ENCODE assay signal across 9 mouse cellular contexts in the genomic region with DNA sequence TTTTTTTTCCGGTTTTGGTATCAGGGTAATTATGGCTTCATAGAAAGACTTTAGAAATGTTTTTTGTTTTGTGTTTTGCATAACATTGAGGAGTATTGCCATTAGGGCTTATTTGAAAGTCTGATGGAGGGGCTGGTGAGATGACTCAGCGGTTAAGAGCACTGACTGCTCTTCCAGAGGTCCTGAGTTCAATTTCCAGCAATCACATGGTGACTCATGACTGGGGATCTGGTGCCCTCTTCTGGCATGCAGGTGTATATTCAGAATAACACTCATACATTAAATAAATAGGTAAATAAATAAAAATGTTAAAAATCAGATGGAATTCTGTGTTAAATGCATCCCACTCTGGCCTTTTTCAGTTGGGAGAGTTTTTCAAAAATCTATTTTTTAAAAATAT. TPM values are rescaled to one million over a fixed set of nuclear protein-coding genes. Genes with fewer than 3 reads are reported as not detected.
DNase-seq lines count a peak whose midpoint lies in the region; ATAC-seq lines count a peak whose summit lies in the region.
"Had no signal": no experiment of that assay in that cellular context is flagged by ENCODE, and none has a peak within 500 bp of the region (broad histone marks: within the 10 kb centered on the region; RNA-seq: fewer than 3 reads in every experiment).

No protein-coding gene starts in this region.

- WGBS in heart, embryonic 11.5 days (ENCODE audit: insufficient replicate concordance), result 66% methylated on average over 2 of the region's 2 CpGs

- DNase-seq in heart, postnatal 14 days, result peak; percentile 11 to 32
- DNase-seq in A20 (ENCODE audit: low read depth, low spot score) (peak; percentile 40), MEL-GATA-1-ER (ENCODE audit: extremely low read depth, low read depth) (peak; percentile 23)
- peak; percentile 5 to 15 for DNase-seq in kidney, postnatal 4 days
- no peak for DNase-seq in layer of hippocampus, postnatal 25 days (ENCODE audit: extremely low spot score in 1 of 2, low spot score in 1 of 2)
- DNase-seq in ovary, postnatal 36 days (ENCODE audit: low spot score), result no peak
- DNase-seq in gastrocnemius, postnatal 36 days, result no peak

- H3K9ac ChIP-seq in heart, embryonic 11.5 days (ENCODE audit: low read depth, low read length), result no peak overlapping the region

- no peaks in the 10 kb centered on the region for H3K36me3 ChIP-seq in heart, embryonic 11.5 days (ENCODE audit: control insufficient read depth, insufficient read depth, low read length)

- H3K4me2 ChIP-seq in heart, embryonic 11.5 days, result no peak overlapping the region

- H3K4me1 ChIP-seq in heart, embryonic 11.5 days (ENCODE audit: control insufficient read depth, insufficient read depth, low read length), result no peaks in the 10 kb centered on the region

- peaks cover 6% of the 10 kb centered on the region for H3K27me3 ChIP-seq in heart, embryonic 11.5 days (ENCODE audit: control insufficient read depth, insufficient read depth, low read length)

- H3K9me3 ChIP-seq in heart, embryonic 11.5 days (replicated peaks; ENCODE audit: control insufficient read depth, low read length), result no peaks in the 10 kb centered on the region

- H3K27ac ChIP-seq in heart, embryonic 11.5 days (ENCODE audit: low read depth, low read length), result no peak overlapping the region

- no peak overlapping the region for H3K4me3 ChIP-seq in heart, embryonic 11.5 days (ENCODE audit: low read depth, low read length)

- ATAC-seq in heart, embryonic 11.5 days (replicated peaks; ENCODE audit: insufficient number of reproducible peaks, low FRiP score, low TSS enrichment), result no peak
- ATAC-seq: activated CD4-positive, CD25-positive, alpha-beta regulatory T cell, adult 4 months had no signal

- intact Hi-C loops in heart, postnatal 14 days (cut with DNase I), result no loop called here
- intact Hi-C loops in gastrocnemius, postnatal 36 days (cut with DNase I), result no loop called here

RNA-seq across cellular contexts. Expression of gene Rlim, which starts 9.3 kb away (rescaled TPM):
- 10 to 100 TPM; 26.2 to 28.1 TPM for total RNA-seq in heart, postnatal 14 days (2021)
- polyA plus RNA-seq in heart, embryonic 11.5 days (2014; fragmentation: Nextera tagmentation; extraction: Ambion mirVana), result 29.6 and 33.1 TPM in 2 replicates
- total RNA-seq in layer of hippocampus, postnatal 25 days (2021), result 10 to 100 TPM; 47.4 to 53.2 TPM
- 10 to 100 TPM; 12.6 to 17.7 TPM for total RNA-seq in gastrocnemius, postnatal 36 days (2021)

Comparison
In these comparisons a context has a peak if more than half of its experiments do, and no peak if none do; other contexts are left out.
1. DNase-seq: peak in heart, postnatal 14 days (2 of 2), A20 (single experiment), MEL-GATA-1-ER (single experiment) and kidney, postnatal 4 days (2 of 2); none in layer of hippocampus, postnatal 25 days (0 of 2), ovary, postnatal 36 days (single experiment) and gastrocnemius, postnatal 36 days (0 of 2).